Mouse (Mus musculus) liver, embryonic 14.5 days (tissue): ENCODE data around the gene Rwdd2a.

Source experiments
- CTCF ChIP-seq: IDR thresholded peaks from 2 replicates; pipeline ENCODE4 v1.5.1; 2016; ENCODE audit warnings: antibody characterized with exemption, low read depth, control low read depth
- EP300 ChIP-seq: IDR thresholded peaks from 2 replicates; pipeline ENCODE4 v1.6.1; 2016; ENCODE audit warnings: antibody characterized with exemption, low read depth

DNA sequence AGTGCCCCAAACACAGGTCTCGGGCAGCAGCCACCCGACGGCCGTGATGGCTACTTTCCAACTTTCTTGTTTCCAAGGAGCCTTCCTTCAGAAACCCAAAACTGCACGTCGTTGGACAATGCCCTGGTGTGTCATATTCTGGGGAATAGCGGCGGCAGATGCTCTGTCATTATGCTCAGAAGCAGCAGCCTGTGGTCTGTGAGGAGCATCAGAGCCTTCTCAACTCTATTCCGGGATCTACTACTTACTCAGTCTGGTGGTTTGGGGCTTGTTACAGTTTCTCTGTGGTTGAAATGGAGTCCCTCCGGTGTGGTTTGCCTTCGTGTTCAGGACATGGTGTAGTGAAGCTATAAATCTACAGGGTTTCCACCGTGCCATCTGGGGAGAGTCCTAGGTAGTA, 52.2 kb downstream of the Rwdd2a start:
- TF ChIP-seq CTCF (no peak), EP300 (no peak)
